Mouse (Mus musculus) midbrain, embryonic 11.5 days (tissue): ENCODE measurements around the gene Rftn1. TPM values are rescaled to one million over a fixed set of nuclear protein-coding genes. Genes with fewer than 3 reads are reported as not detected.

Experiments used
- ATAC-seq: fragments of 200-750 bp; cut with Nextera tagmentation; 2 replicates; pipeline ENCODE4 v1.8.0; 2017; ENCODE audit warnings: moderate TSS enrichment, moderate library complexity; ENCODE audit not compliant: low FRiP score
- DNase-seq: peaks from one replicate; pipeline ENCODE4 v3.0.0; 2015; ENCODE audit warnings: low spot score; ENCODE audit errors: missing footprints
- H3K27ac ChIP-seq: fragments of 300-500 bp; sonication (generic); 2 replicates; pipeline ENCODE4 v1.5.1; 2014; ENCODE audit warnings: low read depth, low read length
- H3K27me3 ChIP-seq: fragments of 300-500 bp; sonication (generic); 2 replicates; pipeline ENCODE4 v1.6.1; 2014; ENCODE audit warnings: mild to moderate bottlenecking, low read length, moderate library complexity, mixed read lengths; ENCODE audit not compliant: control insufficient read depth, insufficient read depth
- H3K36me3 ChIP-seq: fragments of 300-500 bp; sonication (generic); 2 replicates; pipeline ENCODE4 v1.6.1; 2014; ENCODE audit warnings: mild to moderate bottlenecking, low read length, moderate library complexity, mixed read lengths; ENCODE audit not compliant: control insufficient read depth, insufficient read depth
- H3K4me1 ChIP-seq: fragments of 300-500 bp; sonication (generic); 2 replicates; pipeline ENCODE4 v1.6.1; 2014; ENCODE audit warnings: low read length; ENCODE audit not compliant: control insufficient read depth, insufficient read depth
- H3K4me2 ChIP-seq: fragments of 300-500 bp; sonication (generic); 2 replicates; pipeline ENCODE4 v1.6.1; 2014; ENCODE audit warnings: mild to moderate bottlenecking, moderate library complexity
- H3K4me3 ChIP-seq: fragments of 300-500 bp; sonication (generic); 2 replicates; pipeline ENCODE4 v1.5.1; 2014; ENCODE audit warnings: low read depth, low read length
- H3K9ac ChIP-seq: fragments of 300-500 bp; sonication (generic); 2 replicates; pipeline ENCODE4 v1.6.1; 2014; ENCODE audit warnings: low read length
- H3K9me3 ChIP-seq: fragments of 300-500 bp; sonication (generic); 2 replicates; pipeline ENCODE4 v1.6.1; 2016; ENCODE audit warnings: low read length; ENCODE audit not compliant: control insufficient read depth
- WGBS: fragments of 180-500 bp; shearing (Covaris S2); extraction: QIAGEN DNeasy Blood & Tissue Kit; methylation state at CpG from one replicate; pipeline ENCODE4 v1.1.7; 2014; 5-methylcytosine and 5-hydroxymethylcytosine counted together
- polyA plus RNA-seq: library from polyadenylated mRNA; unstranded; fragments of >200 nt; fragmentation: Nextera tagmentation; extraction: Ambion mirVana; gene quantifications from 2 replicates; pipeline ENCODE4 v1.2.1, GENCODE M21; 2014

Gene Rftn1
- polyA plus RNA-seq, 1 experiment from 2014 or later: 4.3 TPM

GRCm38 (mm10) chr17:50006721-50007351, 183.6 kb downstream of the Rftn1 start:
- 3% methylated on average over 9 of the region's 9 CpGs for WGBS
- Histone ChIP-seq H3K4me3 (no peak overlapping the region), H3K4me2 (peak overlapping the region; percentile 27), H3K9ac (peak overlapping the region; percentile 26; the same call in 1 of the 2 replicates), H3K27me3 (peaks cover 3% of the 10 kb centered on the region; the same call in 1 of the 2 replicates), H3K36me3 (no peaks in the 10 kb centered on the region), H3K9me3 (no peaks in the 10 kb centered on the region), H3K4me1 (peaks cover 21% of the 10 kb centered on the region), H3K27ac (peak overlapping the region; percentile 73)
- ATAC-seq (peak; percentile 93), DNase-seq (peak; percentile 94)

GRCm38 (mm10) chr17:50006338-50006720, 184.1 kb downstream of the Rftn1 start:
- Histone ChIP-seq H3K4me2 (peak overlapping the region; percentile 27), H3K27me3 (peaks cover 3% of the 10 kb centered on the region; the same call in 1 of the 2 replicates), H3K4me1 (peaks cover 21% of the 10 kb centered on the region), H3K4me3 (no peak overlapping the region), H3K36me3 (no peaks in the 10 kb centered on the region), H3K9me3 (no peaks in the 10 kb centered on the region), H3K9ac (no peak overlapping the region; the same call in 1 of the 2 replicates), H3K27ac (peak overlapping the region; percentile 73)
- DNase-seq (no peak), ATAC-seq (peak; percentile 56)
- 11% methylated on average over 7 of the region's 7 CpGs for WGBS

DNA sequence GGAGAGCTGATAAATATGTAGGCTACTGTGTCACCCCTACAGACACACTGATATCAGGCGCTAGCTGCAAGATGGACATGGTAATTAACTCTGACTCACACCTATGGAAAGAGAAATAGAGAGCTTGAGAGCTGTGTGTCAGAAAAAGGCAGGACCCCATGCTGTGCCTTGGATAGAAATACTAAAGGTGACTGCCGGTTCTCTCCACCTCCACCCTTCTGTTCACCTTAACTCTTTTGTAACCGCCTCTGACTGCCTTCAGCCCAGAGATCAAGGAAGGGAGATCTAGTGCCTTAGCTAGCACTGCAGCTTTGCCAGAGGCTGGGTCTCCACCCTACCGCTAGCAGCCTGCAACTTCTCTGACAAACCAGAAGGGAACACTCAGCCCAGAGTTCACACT, 187.3 kb downstream of the Rftn1 start:
- Histone ChIP-seq H3K9me3 (no peaks in the 10 kb centered on the region), H3K27me3 (no peaks in the 10 kb centered on the region), H3K4me1 (peaks cover 21% of the 10 kb centered on the region), H3K4me2 (no peak overlapping the region), H3K36me3 (no peaks in the 10 kb centered on the region), H3K27ac (no peak overlapping the region), H3K9ac (no peak overlapping the region), H3K4me3 (no peak overlapping the region)
- ATAC-seq (no peak), DNase-seq (no peak)
- WGBS: 80% methylated on average over 4 of the region's 4 CpGs

GRCm38 (mm10) chr17:50002171-50002570, 188.3 kb downstream of the Rftn1 start:
- no peak for ATAC-seq
- no peak overlapping the region for H3K27ac ChIP-seq
- whole genome bisulfite sequencing: 77% methylated on average over 3 of the region's 3 CpGs
- no peak overlapping the region for H3K4me2 ChIP-seq
- no peak for DNase-seq
- H3K27me3 ChIP-seq: no peaks in the 10 kb centered on the region
- no peak overlapping the region for H3K4me3 ChIP-seq
- H3K9ac ChIP-seq: no peak overlapping the region
- no peaks in the 10 kb centered on the region for H3K36me3 ChIP-seq
- H3K4me1 ChIP-seq: peaks cover 13% of the 10 kb centered on the region
- H3K9me3 ChIP-seq: no peaks in the 10 kb centered on the region

GRCm38 (mm10) chr17:50001754-50002153, 188.7 kb downstream of the Rftn1 start:
- Histone ChIP-seq H3K9ac (no peak overlapping the region), H3K36me3 (no peaks in the 10 kb centered on the region), H3K27ac (no peak overlapping the region), H3K4me2 (no peak overlapping the region), H3K9me3 (no peaks in the 10 kb centered on the region), H3K27me3 (no peaks in the 10 kb centered on the region), H3K4me1 (peaks cover 9% of the 10 kb centered on the region), H3K4me3 (no peak overlapping the region)
- DNase-seq (no peak), ATAC-seq (no peak)

GRCm38 (mm10) chr17:50000580-50000979, 189.9 kb downstream of the Rftn1 start:
- H3K27ac ChIP-seq: no peak overlapping the region
- no peaks in the 10 kb centered on the region for H3K9me3 ChIP-seq
- no peak overlapping the region for H3K4me3 ChIP-seq
- H3K36me3 ChIP-seq: no peaks in the 10 kb centered on the region
- H3K4me1 ChIP-seq: no peaks in the 10 kb centered on the region; the same call in 1 of the 2 replicates
- ATAC-seq (no peak), DNase-seq (no peak)
- WGBS: 93% methylated on average over 3 of the region's 3 CpGs
- H3K4me2 ChIP-seq: no peak overlapping the region
- no peaks in the 10 kb centered on the region for H3K27me3 ChIP-seq
- H3K9ac ChIP-seq: no peak overlapping the region

GRCm38 (mm10) chr17:49996626-49997152, 193.8 kb downstream of the Rftn1 start:
- ATAC-seq (no peak), DNase-seq (no peak)
- Histone ChIP-seq H3K4me1 (no peaks in the 10 kb centered on the region), H3K9me3 (no peaks in the 10 kb centered on the region), H3K9ac (no peak overlapping the region), H3K4me2 (no peak overlapping the region), H3K4me3 (no peak overlapping the region), H3K27me3 (no peaks in the 10 kb centered on the region), H3K36me3 (no peaks in the 10 kb centered on the region), H3K27ac (no peak overlapping the region)
- 77% methylated on average over 5 of the region's 5 CpGs for WGBS

DNA sequence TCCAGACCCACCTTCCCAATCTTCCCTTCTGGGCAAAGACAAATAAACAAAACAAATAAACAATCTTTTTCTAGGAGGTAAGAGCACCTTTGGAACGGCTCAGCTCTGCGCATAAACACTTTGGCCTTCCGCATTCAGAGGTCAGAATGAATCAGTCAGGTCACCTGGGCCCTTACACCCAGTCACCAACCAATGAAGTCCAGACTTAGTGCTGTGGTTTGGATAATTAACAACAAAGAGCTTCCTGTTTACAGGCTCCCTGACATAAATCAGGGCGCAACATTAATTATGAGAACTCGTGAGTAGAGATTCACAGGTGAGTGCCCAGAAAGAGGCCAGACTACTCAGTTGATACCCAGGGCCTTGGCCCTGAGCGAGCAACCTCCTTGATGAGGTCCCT, 194.4 kb downstream of the Rftn1 start:
- 89% methylated on average over 6 of the region's 6 CpGs for WGBS
- no peak for ATAC-seq
- no peak for DNase-seq
- Histone ChIP-seq H3K4me2 (no peak overlapping the region), H3K4me1 (no peaks in the 10 kb centered on the region), H3K27me3 (no peaks in the 10 kb centered on the region), H3K9me3 (no peaks in the 10 kb centered on the region), H3K9ac (no peak overlapping the region), H3K27ac (no peak overlapping the region), H3K36me3 (no peaks in the 10 kb centered on the region), H3K4me3 (no peak overlapping the region)

DNA sequence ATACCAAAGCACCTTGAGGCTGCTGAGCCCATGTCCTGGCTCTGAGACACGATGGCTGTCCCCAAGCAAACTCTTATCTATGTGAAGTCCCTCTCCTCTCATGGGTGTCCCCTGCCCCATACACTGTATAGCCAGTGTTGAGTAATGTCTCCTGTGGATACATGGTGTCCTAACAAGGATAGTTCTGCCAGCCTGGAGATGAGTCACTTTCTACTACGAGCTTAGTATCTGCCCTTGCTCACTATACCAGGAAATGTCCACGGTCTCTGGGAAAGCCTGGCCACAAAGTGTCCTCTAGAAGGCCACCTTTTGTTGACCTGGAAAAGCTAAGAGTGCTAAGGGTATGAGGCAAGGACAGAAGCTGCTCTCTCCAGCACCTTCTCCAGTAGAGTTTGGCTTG, 195.2 kb downstream of the Rftn1 start:
- Histone ChIP-seq H3K4me3 (no peak overlapping the region), H3K27me3 (no peaks in the 10 kb centered on the region), H3K4me2 (no peak overlapping the region), H3K27ac (no peak overlapping the region), H3K9me3 (no peaks in the 10 kb centered on the region), H3K9ac (no peak overlapping the region), H3K4me1 (no peaks in the 10 kb centered on the region), H3K36me3 (no peaks in the 10 kb centered on the region)
- 82% methylated on average over 3 of the region's 3 CpGs for WGBS
- DNase-seq: no peak
- ATAC-seq: no peak
